Mouse (Mus musculus): ENCODE measurements at regions not wholly inside any gene's neighbourhood (a gene's known extent, or its start where the extent isn't known, plus 50 kb on each side); places are given as distances from the start of the nearest gene placed in this dataset.
A peak's percentile ranks its signal among the peaks of the same experiment; 100 is the strongest.

DNA sequence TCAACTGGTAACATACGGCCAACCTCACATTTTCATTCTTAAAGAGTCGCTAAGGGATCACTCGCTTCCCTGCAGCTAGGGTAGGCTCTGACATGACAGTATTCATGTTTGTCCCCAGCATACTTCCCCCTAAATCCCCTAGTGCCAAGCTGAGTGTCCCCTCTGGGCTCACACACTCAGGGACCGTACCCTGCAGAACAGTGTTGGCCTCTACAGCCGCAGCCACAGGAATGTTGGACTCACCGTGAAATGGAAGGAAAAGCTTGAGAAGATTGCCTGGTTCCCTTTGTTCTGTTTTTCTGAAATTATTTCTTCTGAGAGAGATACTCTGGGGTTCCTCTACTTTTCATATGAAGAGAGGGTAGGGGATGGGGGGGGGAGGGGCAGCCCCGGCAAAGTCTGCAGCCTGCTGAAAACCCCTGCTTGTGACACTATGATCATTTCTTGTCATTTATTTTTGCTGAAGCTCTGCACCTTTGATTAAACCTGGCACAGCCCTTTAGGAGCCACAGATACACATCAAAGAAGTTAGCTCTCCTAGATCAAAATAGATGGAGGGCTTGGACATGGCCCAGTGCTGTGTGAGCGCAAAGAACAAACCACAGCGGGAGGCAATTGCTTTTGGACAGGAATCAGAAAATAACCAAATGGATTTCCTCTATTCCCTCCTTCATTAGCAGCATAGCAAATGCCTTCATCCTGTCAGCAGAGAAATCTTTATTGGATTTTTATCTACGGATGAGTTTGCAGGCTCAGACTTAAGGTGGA, 312.7 kb upstream of the Id4 start:
- DNase-seq (ENCODE audit: extremely low spot score in 1 of 2, low spot score in 1 of 2) = peak in 1 of 2 experiments; percentile 8

DNA sequence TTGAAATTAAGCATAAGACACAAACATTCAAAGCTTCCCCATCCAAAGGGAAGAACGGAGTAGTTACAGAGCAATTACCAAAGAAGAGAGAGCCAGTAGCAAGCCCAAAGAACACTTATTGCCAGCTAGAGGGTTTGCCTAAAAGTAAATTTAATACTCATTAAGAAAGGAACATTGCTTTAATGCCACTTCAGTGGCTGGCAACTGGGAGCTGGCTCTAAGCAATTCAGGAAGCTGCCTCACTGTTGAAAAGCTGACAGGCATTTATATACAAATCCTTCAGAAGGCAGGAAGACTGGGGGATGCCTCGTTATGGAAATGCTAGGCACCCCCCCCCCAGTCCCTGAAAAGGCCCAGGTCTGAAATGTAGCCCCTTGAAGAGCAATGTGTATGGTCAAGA, 310.6 kb upstream of the Id4 start:
- DNase-seq (ENCODE audit: extremely low spot score in 1 of 2, low spot score in 1 of 2) = no peak

DNA sequence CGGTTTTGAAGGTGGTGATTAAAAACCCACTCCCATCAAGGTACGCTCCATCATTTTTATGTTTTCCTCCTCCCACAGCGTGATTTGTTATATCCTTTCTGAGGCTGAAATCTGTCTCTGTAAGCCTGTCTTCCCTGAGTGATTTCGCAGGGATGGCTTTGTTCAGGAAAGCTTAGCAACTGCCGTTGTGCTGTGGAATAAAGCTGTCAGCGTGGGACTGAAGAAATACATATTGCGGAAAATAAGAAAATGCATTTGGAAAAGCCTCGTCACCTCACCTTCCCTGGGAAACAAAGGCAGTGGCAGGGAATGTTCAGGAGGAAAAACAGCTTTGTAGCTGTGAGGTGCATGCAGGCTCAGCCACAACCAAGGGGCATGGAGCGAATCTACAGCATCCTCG, 310.0 kb upstream of the Id4 start:
- no peak for DNase-seq (ENCODE audit: extremely low spot score in 1 of 2, low spot score in 1 of 2)

DNA sequence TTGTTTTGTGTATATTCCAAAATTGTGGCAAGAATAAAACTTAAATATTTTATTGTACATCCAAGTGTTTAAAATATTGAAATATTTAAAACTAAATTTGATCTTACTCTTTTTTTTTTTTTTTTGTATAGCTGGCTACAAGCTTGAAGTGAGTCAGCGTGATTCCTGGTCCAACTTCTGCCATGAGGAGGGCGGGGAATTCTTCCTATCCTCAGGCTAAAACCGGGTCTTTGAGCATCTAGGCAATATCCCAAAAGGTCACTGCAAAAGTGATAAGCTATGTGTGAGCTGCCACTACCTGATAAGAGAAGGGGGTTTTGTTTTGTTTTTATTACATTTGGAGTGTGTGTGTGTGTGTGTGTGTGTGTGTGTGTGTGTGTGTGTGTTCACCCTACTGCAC, 308.1 kb upstream of the Id4 start:
- DNase-seq (ENCODE audit: extremely low spot score in 1 of 2, low spot score in 1 of 2) = no peak

DNA sequence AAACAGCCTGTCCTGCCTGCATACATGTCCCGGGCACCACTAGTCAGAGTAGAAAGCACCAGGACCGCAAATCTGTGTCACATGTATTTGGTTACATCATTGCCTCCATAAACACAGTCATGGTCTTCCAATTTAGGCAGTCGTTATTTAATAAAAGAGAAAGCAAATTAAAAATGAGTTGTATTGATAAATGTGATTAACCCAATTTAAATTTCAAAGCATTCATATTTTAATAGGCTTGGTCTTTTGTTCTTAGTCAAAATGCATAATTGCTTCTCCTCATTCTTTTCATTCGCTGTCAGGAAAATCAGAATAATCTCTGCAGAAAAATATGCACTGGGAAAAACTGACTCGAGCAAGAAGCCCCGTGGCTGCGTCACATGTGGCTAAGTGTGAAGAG, 307.3 kb upstream of the Id4 start:
- no peak for DNase-seq (ENCODE audit: extremely low spot score in 1 of 2, low spot score in 1 of 2)

DNA sequence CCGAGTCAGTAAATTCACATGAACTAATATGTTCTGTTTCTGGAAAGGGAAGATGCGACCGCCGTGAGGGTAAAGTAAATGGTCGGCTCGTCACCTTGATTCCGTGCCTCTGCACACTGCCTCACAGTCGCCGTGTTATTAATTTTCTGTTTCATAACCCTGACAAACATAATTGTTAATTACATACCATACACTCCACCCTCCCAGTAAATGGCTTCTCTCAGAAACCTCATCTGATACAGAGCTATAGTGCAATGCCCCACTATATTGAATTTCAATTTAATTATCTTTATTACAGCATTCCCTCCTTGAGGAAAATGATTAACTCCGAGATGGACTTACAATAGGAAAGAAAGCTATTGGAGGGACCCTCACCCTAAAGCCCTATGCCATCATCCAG, 305.5 kb upstream of the Id4 start:
- no peak for DNase-seq (ENCODE audit: extremely low spot score in 1 of 2, low spot score in 1 of 2)

DNA sequence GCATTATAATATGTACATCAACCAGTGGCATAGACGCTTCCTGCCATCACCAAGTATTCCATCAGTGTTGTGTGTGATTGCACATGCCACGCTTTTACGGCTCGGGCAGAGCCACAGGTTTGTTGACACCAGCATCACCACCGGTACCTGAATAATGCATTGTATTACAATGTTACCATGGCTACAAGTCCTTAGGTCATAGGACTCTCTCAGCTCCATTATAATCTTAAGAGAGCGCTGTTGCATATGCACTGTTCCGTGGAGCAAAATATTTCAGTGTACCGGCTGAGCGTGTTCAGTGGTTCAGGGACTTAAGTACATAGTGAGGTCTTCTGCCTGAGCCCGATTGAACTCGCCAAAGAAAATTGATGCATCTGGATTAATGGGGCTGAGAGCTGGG, 303.4 kb upstream of the Id4 start:
- no peak for DNase-seq (ENCODE audit: extremely low spot score in 1 of 2, low spot score in 1 of 2)

DNA sequence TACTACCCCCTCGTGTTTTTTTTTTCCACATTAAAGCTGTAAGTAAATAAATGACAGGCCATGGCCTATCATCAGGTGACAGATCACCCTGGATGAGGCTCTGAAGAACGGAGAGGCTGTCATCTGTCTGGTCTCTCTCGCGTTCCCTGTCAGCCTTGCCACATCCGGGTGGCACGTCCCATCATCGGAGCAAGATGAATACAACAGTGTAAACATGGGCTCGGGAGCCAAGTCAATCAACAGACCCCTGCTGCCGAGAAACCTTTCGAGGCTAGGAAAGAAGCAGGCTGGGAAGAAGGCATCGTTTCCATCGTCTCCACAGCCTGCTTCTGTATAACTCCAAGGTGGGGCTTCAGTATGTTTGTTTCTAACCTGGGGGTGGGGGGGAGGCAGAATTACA, 286.8 kb upstream of the Id4 start:
- no peak for DNase-seq (ENCODE audit: extremely low spot score in 1 of 2, low spot score in 1 of 2)

DNA sequence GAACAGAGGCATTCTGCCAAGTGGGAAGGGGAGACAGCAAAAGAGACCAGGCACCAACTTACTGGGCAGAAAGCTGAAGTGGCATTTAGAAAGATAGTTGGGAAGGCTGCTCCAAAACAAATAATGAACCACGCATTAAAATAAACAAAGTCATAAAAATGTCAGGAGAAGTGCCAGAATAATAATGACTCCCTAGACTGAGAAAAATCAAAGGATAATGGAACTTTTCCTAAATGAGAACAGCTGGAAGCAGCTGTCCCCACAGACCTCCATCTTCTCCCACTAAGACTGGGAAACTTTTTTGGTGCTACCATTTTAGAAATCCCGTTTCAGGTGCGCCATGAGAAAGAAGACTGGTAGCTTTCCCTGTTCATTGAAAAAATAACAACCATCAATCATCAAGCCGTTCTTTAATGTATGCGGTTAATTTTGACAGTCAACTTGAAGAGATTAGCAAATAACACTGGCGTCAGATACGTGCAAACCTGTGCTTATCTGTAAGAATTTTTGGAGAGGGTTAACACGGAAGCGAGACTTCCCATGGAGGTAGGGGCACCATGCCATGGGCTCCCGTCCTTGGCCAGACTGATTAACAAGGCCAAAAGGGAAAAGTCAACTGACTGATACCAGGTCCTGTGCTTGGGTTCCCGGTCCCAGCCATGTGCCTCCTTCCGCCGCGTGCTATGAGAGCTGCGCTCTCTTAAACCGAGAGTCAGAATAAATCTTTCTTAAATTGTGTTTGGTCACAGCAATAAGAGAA, 286.1 kb upstream of the Id4 start:
- no peak for DNase-seq (ENCODE audit: extremely low spot score in 1 of 2, low spot score in 1 of 2)

DNA sequence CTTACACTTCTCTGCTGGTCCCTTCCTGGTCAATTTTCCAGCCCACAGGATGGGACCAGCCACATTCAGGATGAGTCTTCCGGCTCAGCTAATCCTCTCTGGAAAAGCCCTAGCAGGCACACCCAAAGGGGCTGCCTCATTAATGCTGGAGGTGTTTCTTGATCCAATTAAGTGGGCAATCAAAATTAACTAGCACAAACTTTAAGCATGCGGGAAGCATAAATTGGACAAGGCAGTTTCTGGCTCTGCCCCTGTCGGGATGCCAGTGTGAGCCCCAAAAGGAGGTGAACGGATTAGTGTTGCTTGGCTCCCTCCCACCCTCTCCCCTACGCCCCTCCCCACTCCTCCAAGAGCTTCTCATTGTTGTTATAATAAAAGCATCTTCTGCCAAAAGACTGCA, 262.5 kb upstream of the Id4 start:
- no peak for DNase-seq (ENCODE audit: extremely low spot score in 1 of 2, low spot score in 1 of 2)

DNA sequence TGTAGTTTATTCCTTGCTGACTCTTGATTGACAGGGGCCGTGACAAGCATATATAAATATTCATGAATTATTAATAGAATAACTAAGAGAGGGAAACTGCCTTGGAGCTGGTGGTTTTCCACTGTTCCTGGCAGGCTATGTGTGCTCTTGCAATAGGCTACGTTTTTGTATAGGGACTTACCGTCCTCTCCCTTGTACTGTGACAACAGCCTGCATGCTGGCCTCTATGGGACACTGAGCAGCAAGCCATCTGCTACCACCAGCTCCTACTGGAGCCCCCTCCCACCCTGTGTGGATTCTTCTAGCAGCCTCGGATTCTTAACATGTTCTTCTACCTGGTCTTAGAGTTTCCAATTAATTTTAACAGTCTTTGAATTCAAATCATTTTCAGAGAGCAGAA, 261.6 kb upstream of the Id4 start:
- DNase-seq (ENCODE audit: extremely low spot score in 1 of 2, low spot score in 1 of 2) = no peak

DNA sequence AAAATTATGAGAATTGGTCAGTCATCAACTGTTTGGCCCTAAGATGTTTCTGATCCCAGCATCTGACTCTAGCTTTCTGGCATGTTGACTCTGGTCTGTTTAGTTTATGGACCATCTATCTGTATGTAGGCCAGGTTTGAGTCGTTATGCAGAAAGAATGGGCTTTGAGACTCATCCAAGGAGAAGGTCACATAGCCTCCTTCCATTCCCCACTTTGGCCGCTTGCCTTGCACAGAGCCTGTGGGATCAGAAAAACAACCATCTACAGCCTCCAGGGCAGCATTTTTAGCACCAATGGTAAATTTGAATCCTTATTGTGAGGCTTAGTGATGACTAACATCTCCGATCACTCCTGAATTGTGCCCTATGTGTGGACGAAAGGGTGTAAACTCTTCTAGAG, 257.9 kb upstream of the Id4 start:
- DNase-seq (ENCODE audit: extremely low spot score in 1 of 2, low spot score in 1 of 2) = no peak

DNA sequence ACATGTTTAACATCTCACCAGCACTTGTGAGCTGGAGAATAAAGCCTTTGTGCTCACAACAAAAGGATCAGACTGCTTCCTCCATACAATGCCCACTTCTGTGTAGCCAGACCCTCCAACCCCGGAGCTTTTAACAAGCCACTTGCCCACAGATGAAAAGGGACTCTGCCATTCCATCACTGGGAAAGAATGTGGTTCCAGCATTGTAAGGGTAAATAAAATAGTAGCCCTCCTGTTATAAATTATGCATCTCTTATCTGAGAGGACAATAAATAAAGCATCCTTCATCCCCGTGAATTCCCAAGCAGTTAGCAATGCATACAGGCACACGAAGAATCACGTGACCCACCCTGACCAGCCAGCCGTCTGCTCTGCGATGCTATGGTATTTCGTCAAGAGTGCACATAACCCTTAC, 247.7 kb upstream of the Id4 start:
- no peak for DNase-seq (ENCODE audit: extremely low spot score in 1 of 2, low spot score in 1 of 2)

DNA sequence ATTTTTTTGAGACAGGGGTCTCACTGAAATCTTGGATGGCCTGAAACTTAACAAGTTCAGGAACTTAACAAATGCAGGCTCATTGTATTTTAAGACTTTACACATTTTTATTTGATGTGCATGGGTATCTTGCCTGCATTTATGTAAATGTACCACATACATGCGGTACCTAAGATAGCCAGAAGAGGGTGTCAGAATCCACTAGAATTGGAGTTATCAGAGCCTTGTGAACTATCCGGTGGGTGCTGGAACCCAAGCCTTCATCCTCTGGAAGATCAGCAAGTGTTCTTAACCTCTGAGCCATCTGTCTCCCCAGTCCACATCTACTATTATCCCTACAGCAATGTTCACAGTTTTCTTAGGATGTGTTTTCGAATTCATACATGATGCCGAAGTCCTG, 245.7 kb upstream of the Id4 start:
- DNase-seq (ENCODE audit: extremely low spot score in 1 of 2, low spot score in 1 of 2) = no peak

DNA sequence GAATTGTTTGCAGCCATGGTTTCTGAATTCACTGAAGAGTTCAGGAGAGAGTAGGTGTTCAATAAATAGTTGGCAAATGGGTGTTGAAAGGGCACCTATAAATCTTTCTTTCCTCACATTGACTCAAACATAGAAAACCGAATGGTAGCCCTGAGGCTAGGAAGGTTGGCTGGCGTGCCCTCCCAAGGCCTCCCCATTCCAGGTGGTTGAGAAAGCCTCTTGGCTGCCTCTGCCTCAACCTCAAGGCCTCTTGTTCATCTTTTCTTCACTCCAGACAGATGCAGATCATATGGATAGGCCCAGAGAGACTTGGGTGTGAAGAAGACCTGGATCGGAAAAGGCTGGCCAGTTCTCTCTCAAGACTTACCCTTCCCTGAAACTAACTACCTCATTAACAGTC, 245.0 kb upstream of the Id4 start:
- no peak for DNase-seq (ENCODE audit: extremely low spot score in 1 of 2, low spot score in 1 of 2)

DNA sequence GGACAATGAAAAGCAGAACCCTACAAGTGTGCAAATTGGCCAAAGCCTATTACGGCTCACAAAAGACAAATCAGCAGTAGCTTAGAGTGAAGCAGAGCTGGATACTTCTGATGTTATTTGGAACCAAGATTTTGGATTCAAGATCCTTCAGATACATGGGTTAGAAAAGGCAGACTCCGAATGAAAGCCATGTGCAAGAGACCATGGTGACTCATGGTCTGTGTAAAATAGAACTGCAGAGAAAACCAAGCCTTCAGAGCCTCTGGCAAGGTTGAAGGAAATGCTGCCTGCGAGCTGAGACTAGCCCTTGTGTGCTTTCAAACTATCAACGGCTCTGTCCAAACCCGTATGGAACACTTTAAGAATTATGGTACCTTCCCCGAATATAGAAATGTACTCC, 244.4 kb upstream of the Id4 start:
- DNase-seq (ENCODE audit: extremely low spot score in 1 of 2, low spot score in 1 of 2) = no peak

DNA sequence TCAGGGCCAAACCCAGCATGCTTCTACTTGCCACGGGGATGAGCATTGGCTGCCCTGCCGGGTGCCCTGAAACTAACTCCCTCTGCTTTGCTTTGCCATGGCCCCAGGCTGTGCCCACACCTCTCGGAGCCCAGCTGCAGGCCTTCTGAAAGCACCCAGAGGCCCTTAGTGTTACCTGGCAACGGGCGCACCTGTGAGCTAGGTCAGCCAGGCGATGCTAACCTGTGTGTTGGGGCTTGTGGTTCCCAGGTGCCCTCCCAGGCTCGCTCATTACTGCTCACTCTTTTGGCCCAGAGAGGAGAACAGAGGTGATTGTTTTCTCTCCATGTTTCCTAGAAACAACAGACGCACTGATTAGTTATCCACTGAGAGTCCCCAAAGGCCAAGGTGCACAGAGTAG, 243.4 kb upstream of the Id4 start:
- DNase-seq (ENCODE audit: extremely low spot score in 1 of 2, low spot score in 1 of 2) = no peak

DNA sequence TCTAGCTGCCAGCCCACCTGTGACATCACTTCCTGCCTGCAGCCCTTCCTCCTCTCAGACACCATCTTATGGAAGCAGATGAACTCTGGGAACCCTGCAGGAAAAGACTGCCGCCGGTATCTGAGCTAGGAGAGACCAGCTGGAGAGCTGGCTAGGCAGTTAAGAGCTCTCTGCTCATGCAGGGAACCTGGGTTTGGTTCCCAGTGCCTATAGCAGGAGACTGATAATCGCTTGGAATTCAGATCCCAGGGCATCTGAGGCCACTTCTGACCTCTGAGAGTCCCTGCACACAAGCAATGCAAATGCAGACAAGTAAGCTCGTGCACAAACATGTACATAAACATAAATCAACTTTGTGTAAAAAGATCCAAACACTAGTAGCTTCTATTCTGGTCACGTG, 242.4 kb upstream of the Id4 start:
- no peak for DNase-seq (ENCODE audit: extremely low spot score in 1 of 2, low spot score in 1 of 2)

DNA sequence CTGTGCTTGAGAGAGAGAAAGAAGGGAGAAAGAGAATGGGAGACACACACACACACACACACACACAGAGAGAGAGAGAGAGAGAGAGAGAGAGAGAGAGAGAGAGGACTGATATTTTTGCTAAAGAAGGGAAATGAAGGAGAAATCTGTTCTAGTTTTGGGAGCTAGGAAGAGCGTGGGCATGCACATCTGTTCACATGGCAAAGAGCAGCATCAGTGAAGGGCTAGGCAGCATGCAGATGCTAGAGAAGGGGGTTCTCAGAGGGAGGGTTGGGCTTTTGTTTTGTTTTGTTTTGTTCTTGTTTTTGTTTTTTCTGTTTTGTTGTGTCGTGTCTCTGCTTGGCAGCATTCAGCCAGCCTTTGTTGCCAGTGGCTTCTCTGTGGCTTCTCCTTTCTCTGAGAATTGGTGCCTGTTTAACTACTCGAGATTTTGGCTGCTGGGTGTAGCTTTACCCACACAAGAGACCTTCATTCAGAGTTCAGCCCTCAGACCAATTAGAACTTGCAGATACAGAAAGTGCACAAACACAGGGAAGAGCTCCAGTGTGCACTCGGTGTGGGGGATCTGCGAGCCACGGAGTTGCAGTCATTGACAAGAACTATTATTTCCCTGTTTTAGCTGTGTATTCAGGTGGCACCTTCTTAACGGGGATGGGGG, 237.9 kb upstream of the Id4 start:
- DNase-seq (ENCODE audit: extremely low spot score in 1 of 2, low spot score in 1 of 2) = no peak

DNA sequence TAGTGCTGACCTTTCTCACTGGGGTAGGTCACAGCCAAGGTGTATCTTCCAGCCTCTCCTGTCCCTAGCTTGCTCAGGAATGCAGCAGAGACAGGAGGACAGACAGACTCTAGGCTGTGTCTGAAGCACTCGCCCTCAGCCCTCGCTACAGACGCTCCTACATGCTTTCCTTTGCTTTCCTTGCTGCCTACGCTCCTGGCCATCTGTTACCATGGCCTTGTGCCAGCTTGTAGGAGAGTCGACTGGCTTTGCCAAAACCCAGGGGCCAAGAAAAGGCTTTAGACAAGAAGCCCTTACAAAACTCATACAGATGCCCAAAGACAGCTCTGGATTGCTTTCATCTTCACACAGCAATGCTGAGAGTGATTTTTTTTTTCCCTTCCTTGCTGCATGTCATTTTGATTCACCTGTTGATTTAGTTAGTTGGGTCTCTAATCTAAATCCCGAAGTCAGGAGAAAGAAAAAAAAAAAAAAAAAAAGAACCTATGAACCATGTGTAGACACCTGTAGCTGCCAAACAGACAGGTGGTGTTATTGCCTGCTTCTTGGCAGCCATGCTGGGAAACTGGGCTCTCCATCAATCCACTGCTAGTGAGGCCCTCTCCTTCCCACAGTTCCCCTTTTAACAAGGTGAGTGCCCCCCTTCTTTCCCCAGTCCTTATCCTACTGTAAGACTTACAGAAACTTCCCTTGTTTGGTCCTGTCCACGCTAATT, 233.1 kb upstream of the Id4 start:
- peak in 1 of 2 experiments; percentile 56 for DNase-seq (ENCODE audit: extremely low spot score in 1 of 2, low spot score in 1 of 2)

DNA sequence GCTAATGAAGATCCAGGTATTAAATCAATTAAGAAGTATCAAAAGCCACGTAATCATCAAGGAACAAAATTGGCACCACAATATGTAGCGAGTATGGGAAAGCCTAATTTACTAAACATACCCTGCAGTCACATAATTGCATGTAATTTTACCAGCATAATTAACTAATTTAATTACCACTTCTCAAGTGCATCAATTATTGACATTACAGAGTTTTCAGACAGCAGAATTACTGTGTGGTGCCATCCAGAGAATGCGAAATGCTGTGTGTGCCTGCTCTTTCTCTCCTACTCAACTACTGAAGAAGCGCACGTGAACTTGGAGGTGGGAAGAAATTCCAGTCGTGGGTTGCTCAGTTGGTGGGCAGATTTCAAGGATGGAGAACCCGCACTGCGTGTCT, 229.5 kb upstream of the Id4 start:
- no peak for DNase-seq (ENCODE audit: extremely low spot score in 1 of 2, low spot score in 1 of 2)
